Mouse (Mus musculus): ENCODE data around the gene Pigw. TPM values are rescaled to one million over a fixed set of nuclear protein-coding genes. Genes with fewer than 3 reads are reported as not detected.

The Pigw gene
- 1.3 and 7.1 TPM in 2 replicates for polyA plus RNA-seq (2012; ENCODE audit: low replicate concordance)

GRCm38 (mm10) chr11:84879772-84880464 is at the start of gene Pigw, which contains the start of gene Myo19:
Gene Pigw (minus strand): TSS chr11:84880285.
Gene Myo19 (plus strand): TSS chr11:84880148.

GRCm38 (mm10) chr11:84916053-84916702 is 36.1 kb upstream of the Pigw start, which contains the start of gene Znhit3:
Gene Znhit3 (minus strand): TSS chr11:84916366.

GRCm38 (mm10) chr11:84870337-84871043 is 9.6 kb downstream of the Pigw start, which contains the start of gene Ggnbp2:
Gene Ggnbp2 (minus strand): TSS chr11:84870817.

GRCm38 (mm10) chr11:84828516-84829399 is 51.3 kb downstream of the Pigw start, which contains the start of gene Dhrs11:
Gene Dhrs11 (minus strand): TSS chr11:84828994.

Other genes with a start within 250 kb of the Pigw start
- 12.9 and 14.9 TPM in 2 replicates for gene Mrm1, start 60.8 kb downstream of the Pigw start, polyA plus RNA-seq (2012; ENCODE audit: low replicate concordance)
- gene Dhrs11, start 51.3 kb downstream of the Pigw start, polyA plus RNA-seq (2012; ENCODE audit: low replicate concordance), result 52.3 and 69.2 TPM in 2 replicates
- 46.3 and 57.5 TPM in 2 replicates for gene Ggnbp2, start 9.5 kb downstream of the Pigw start, polyA plus RNA-seq (2012; ENCODE audit: low replicate concordance)
- gene Myo19, start 137 bp downstream of the Pigw start, polyA plus RNA-seq (2012; ENCODE audit: low replicate concordance), result 44.0 and 68.6 TPM in 2 replicates
- gene Znhit3, start 36.1 kb upstream of the Pigw start, polyA plus RNA-seq (2012; ENCODE audit: low replicate concordance), result 0.89 and 3.2 TPM in 2 replicates
- 0.43 TPM in 1 of 2 replicates, not detected in the other for gene Car4, start 77.5 kb upstream of the Pigw start, polyA plus RNA-seq (2012; ENCODE audit: low replicate concordance)